Mouse (Mus musculus) liver, embryonic 14.5 days (tissue): ENCODE measurements around the gene Gm37240.
"Not testable (repeated sequence)": the region's sequence is repeated elsewhere in the genome, so short reads cannot be mapped to it uniquely, and the experiment has no call there.

Source experiments
- CTCF ChIP-seq: IDR thresholded peaks from 2 replicates; pipeline ENCODE4 v1.5.1; 2016; ENCODE audit warnings: antibody characterized with exemption, low read depth, control low read depth
- EP300 ChIP-seq: IDR thresholded peaks from 2 replicates; pipeline ENCODE4 v1.6.1; 2016; ENCODE audit warnings: antibody characterized with exemption, low read depth

DNA sequence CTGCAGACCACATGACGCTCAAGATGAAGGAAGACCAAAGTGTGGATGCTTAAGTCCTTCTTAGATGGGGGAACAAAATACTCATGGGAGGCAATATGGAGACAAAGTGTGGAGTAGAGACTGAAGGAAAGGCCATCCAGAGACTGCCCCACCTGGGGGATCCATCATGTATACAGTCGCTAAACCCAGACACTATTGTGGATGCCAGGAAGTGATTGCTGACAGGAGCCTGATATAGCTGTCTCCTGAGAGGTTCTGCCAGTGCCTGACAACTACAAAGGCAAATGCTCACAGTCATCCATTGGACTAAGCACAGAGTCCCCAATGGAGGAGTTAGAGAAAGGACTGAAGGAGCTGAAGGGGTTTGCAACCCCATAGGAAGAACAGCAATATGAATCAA, 33.4 kb upstream of the Gm37240 start:
- TF ChIP-seq CTCF, EP300: not testable (repeated sequence)
